Mouse (Mus musculus): ENCODE results near the gene Mrrf.

Mrrf gene

GRCm38 (mm10) chr2:36234526-36235368, 98.6 kb downstream of the Mrrf start:
- DNase-seq, result no peak

- DNase-seq, result peak; percentile 88 to 93
Observed at GRCm38 (mm10) chr2:36235917-36236316, 99.7 kb downstream of the Mrrf start.

- DNase-seq, result no peak
Observed at GRCm38 (mm10) chr2:36236889-36237288, 100.7 kb downstream of the Mrrf start.

- DNase-seq, result no peak
Observed at GRCm38 (mm10) chr2:36237557-36237956, 101.4 kb downstream of the Mrrf start.

- DNase-seq, result no peak
Observed at GRCm38 (mm10) chr2:36238467-36238866, 102.3 kb downstream of the Mrrf start.

- DNase-seq, result no peak
Observed at GRCm38 (mm10) chr2:36238951-36239350, 102.8 kb downstream of the Mrrf start.

Data from cerebellum, postnatal 14 days (tissue).